Mouse (Mus musculus) liver, embryonic 11.5 days (tissue): ENCODE results near the gene Nxt1. TPM values are rescaled to one million over a fixed set of nuclear protein-coding genes. Genes with fewer than 3 reads are reported as not detected.

ENCODE experiments used
- ATAC-seq: fragments of 200-750 bp; cut with Nextera tagmentation; replicated peaks from 2 replicates; pipeline ENCODE4 v1.8.0; 2017; ENCODE audit warnings: moderate number of reproducible peaks, mild to moderate bottlenecking, moderate TSS enrichment, moderate library complexity; ENCODE audit not compliant: low FRiP score
- DNase-seq: peaks from one replicate; pipeline ENCODE4 v3.0.0-alpha.2; 2017; ENCODE audit warnings: low spot score
- H3K27ac ChIP-seq: fragments of 300-500 bp; sonication (generic); 2 replicates; pipeline ENCODE4 v1.5.1; 2014; ENCODE audit warnings: mild to moderate bottlenecking, low read depth, low read length, control low read depth
- H3K27me3 ChIP-seq: fragments of 300-500 bp; sonication (generic); replicated peaks from 2 replicates; pipeline ENCODE4 v1.6.1; 2014; ENCODE audit warnings: low read length, mixed read lengths; ENCODE audit not compliant: control insufficient read depth, insufficient read depth
- H3K36me3 ChIP-seq: fragments of 300-500 bp; sonication (generic); 2 replicates; pipeline ENCODE4 v1.6.1; 2014; ENCODE audit warnings: mild to moderate bottlenecking, low read length, moderate library complexity, mixed read lengths; ENCODE audit not compliant: control insufficient read depth, insufficient read depth
- H3K4me1 ChIP-seq: fragments of 300-500 bp; sonication (generic); replicated peaks from 2 replicates; pipeline ENCODE4 v1.6.1; 2014; ENCODE audit warnings: low read length, mixed read lengths; ENCODE audit not compliant: control insufficient read depth, insufficient read depth
- H3K4me2 ChIP-seq: fragments of 300-500 bp; sonication (generic); 2 replicates; pipeline ENCODE4 v1.6.1; 2014; ENCODE audit warnings: mild to moderate bottlenecking, control low read depth, moderate library complexity
- H3K4me3 ChIP-seq: fragments of 300-500 bp; sonication (generic); 2 replicates; pipeline ENCODE4 v1.5.1; 2014; ENCODE audit warnings: low read depth, low read length, control low read depth
- H3K9ac ChIP-seq: fragments of 300-500 bp; sonication (generic); 2 replicates; pipeline ENCODE4 v1.6.1; 2014; ENCODE audit warnings: low read depth, low read length, control low read depth
- H3K9me3 ChIP-seq: fragments of 300-500 bp; sonication (generic); 2 replicates; pipeline ENCODE4 v1.6.1; 2016; ENCODE audit warnings: low read length, inconsistent platforms, mixed read lengths; ENCODE audit not compliant: control insufficient read depth
- WGBS: fragments of 180-500 bp; shearing (Covaris S2); extraction: QIAGEN DNeasy Blood & Tissue Kit; methylation state at CpG from one replicate; pipeline ENCODE4 v1.1.7; 2014; 5-methylcytosine and 5-hydroxymethylcytosine counted together
- polyA plus RNA-seq: library from polyadenylated mRNA; unstranded; fragments of >200 nt; fragmentation: Nextera tagmentation; extraction: Ambion mirVana; gene quantifications from 2 replicates; pipeline ENCODE4 v1.2.1, GENCODE M21; 2014

Nxt1 gene
- polyA plus RNA-seq, 1 experiment from 2014 or later: 108 TPM

DNA sequence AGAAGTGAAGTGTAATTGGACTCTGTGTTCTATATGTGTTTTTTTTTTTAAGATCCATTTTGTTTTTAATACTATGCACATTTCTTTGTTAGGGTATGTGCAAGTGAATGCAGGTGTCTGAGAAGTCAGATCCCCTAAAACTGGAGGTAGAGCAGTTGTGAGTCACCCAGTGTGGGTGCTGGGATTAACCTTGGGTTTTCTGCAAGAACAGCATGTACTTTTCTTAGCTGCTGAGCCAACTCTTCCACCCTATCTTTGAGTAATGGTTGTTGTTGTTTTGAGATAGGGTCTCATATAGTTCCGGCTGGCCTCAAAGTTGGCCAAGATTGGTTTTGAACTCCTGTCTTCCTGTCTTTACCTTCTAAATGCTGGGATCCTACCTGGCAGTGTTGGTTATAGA lies 10.6 kb downstream of the Nxt1 start:
- no peak overlapping the region for H3K4me2 ChIP-seq
- no peaks in the 10 kb centered on the region for H3K27me3 ChIP-seq
- no peaks in the 10 kb centered on the region for H3K9me3 ChIP-seq
- DNase-seq (no peak), ATAC-seq (no peak)
- no peak overlapping the region for H3K9ac ChIP-seq
- peaks cover 24% of the 10 kb centered on the region for H3K4me1 ChIP-seq
- H3K36me3 ChIP-seq: peaks cover 9% of the 10 kb centered on the region
- H3K4me3 ChIP-seq: no peak overlapping the region
- WGBS: 94% methylated on average over 1 of the region's 1 CpGs
- no peak overlapping the region for H3K27ac ChIP-seq

DNA sequence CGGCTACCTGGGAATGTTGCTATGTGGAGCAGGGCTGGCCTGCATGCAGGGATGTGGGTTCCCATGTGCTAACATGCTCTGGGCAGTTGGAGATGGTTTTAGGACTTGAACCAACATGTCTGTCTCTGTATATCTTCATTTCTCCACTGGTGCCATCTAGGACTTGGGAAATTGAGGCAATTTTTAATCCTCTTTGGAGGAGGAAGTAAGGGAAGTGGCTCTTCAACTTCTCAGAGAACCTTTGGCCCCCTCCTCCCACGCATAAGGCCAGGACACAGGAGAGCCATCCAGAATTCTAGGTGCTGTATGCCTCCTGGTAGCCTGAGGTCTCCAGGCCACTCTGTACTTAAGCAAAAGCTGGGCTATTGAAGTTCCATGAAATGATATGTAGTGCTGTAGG lies 12.6 kb downstream of the Nxt1 start:
- peaks cover 10% of the 10 kb centered on the region for H3K4me1 ChIP-seq
- ATAC-seq (no peak), DNase-seq (no peak)
- H3K27me3 ChIP-seq: no peaks in the 10 kb centered on the region
- no peak overlapping the region for H3K4me3 ChIP-seq
- no peak overlapping the region for H3K27ac ChIP-seq
- no peaks in the 10 kb centered on the region for H3K9me3 ChIP-seq
- no peak overlapping the region for H3K4me2 ChIP-seq
- H3K9ac ChIP-seq: no peak overlapping the region
- WGBS: 96% methylated on average over 2 of the region's 2 CpGs
- H3K36me3 ChIP-seq: peaks cover 16% of the 10 kb centered on the region

- no peak overlapping the region for H3K4me3 ChIP-seq
- H3K27ac ChIP-seq: no peak overlapping the region
- WGBS: 85% methylated on average over 3 of the region's 3 CpGs
- no peaks in the 10 kb centered on the region for H3K9me3 ChIP-seq
- H3K9ac ChIP-seq: no peak overlapping the region
- ATAC-seq (no peak), DNase-seq (no peak)
- H3K4me1 ChIP-seq: peaks cover 6% of the 10 kb centered on the region; the same call in 1 of the 2 replicates
- no peak overlapping the region for H3K4me2 ChIP-seq
- H3K36me3 ChIP-seq: peaks cover 22% of the 10 kb centered on the region
- H3K27me3 ChIP-seq: no peaks in the 10 kb centered on the region
These were observed 13.3 kb downstream of the Nxt1 start for GRCm38 (mm10) chr2:148685709-148686108.

DNA sequence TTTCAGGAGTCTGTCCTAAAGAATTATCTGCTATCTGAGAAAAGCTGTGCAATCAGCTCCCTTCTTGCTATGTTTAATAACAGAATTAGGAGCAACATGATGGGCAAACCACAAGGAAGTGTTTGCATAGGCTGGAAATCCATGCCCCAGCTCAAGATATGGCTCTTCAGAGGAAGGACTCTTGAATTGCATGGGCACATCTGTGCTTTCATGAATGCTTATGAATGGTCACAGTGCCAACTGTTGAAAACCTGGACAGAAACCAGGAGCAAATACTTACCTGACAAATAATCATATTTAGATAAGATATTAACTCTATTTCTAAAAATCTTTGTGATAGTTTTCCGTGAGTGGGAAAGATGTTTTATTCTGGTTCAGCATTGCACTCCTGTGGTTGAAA lies 14.5 kb downstream of the Nxt1 start:
- DNase-seq (no peak), ATAC-seq (no peak)
- no peak overlapping the region for H3K9ac ChIP-seq
- H3K4me1 ChIP-seq: peaks cover 5% of the 10 kb centered on the region; the same call in 1 of the 2 replicates
- no peaks in the 10 kb centered on the region for H3K9me3 ChIP-seq
- no peak overlapping the region for H3K4me3 ChIP-seq
- H3K36me3 ChIP-seq: peaks cover 28% of the 10 kb centered on the region
- no peak overlapping the region for H3K4me2 ChIP-seq
- H3K27me3 ChIP-seq: no peaks in the 10 kb centered on the region
- H3K27ac ChIP-seq: no peak overlapping the region
- WGBS: 83% methylated on average over 1 of the region's 1 CpGs

DNA sequence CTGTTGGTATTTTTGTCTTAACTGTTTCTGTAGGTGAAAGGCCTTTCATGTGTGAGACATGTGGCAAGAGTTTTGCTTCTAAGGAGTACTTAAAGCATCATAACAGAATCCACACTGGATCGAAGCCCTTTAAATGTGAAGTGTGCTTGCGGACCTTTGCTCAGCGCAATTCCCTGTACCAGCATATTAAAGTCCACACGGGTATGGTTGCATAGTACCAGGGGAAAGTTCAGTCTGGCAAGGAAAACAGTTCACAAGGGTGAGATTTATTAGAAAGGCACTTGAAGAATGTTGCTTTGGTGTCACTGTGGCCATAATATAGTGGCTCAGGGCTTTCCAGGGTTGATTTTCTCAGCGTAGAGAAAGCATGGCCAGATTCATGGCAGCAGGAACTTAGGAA lies 15.6 kb downstream of the Nxt1 start:
- WGBS: 89% methylated on average over 5 of the region's 5 CpGs
- peaks cover 28% of the 10 kb centered on the region for H3K36me3 ChIP-seq

DNA sequence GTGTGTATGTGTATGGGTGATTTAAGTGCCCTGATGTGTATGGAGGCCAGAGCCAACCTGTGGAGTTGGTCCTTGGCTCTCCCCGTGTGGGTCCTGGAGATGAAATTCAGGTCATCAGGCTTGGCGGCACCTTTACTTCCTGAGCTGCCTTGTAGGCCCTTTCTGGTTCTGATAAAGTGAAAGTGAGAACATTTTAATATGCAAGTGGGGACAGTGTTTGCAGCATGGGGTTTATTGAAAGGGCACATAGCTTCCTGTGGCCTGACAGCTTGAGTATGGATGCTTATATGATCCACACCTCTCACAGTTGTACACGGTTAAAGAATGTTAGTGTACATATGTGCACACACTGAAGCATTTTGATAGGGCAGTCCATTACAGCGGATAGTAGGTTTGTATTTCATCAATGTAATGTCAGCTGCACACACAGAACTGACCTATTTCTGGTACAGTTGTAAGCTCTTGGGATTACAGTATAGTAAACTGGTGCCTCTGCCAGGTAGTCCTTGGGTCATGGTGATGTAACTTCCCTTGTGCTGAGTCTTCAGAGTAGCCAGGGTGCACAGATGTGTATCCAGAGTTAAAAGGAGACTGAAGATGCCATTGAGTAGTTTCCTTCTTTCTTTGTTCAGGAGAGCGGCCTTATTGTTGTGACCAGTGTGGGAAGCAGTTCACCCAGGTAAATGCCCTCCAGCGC lies 17.2 kb downstream of the Nxt1 start:
- H3K4me1 ChIP-seq: no peaks in the 10 kb centered on the region
- H3K4me3 ChIP-seq: no peak overlapping the region
- no peaks in the 10 kb centered on the region for H3K9me3 ChIP-seq
- H3K27me3 ChIP-seq: no peaks in the 10 kb centered on the region
- no peak overlapping the region for H3K9ac ChIP-seq
- peaks cover 22% of the 10 kb centered on the region for H3K36me3 ChIP-seq
- H3K27ac ChIP-seq: no peak overlapping the region
- WGBS: 90% methylated on average over 6 of the region's 6 CpGs
- H3K4me2 ChIP-seq: no peak overlapping the region
- DNase-seq: no peak
- ATAC-seq: no peak

More for the DNA sequence above, 15.6 kb downstream of the Nxt1 start:
- no peak for DNase-seq
- H3K27me3 ChIP-seq: no peaks in the 10 kb centered on the region
- no peak overlapping the region for H3K9ac ChIP-seq
- H3K4me2 ChIP-seq: no peak overlapping the region
- H3K9me3 ChIP-seq: no peaks in the 10 kb centered on the region
- no peak overlapping the region for H3K4me3 ChIP-seq
- H3K27ac ChIP-seq: no peak overlapping the region
- no peaks in the 10 kb centered on the region for H3K4me1 ChIP-seq
- no peak for ATAC-seq

DNA sequence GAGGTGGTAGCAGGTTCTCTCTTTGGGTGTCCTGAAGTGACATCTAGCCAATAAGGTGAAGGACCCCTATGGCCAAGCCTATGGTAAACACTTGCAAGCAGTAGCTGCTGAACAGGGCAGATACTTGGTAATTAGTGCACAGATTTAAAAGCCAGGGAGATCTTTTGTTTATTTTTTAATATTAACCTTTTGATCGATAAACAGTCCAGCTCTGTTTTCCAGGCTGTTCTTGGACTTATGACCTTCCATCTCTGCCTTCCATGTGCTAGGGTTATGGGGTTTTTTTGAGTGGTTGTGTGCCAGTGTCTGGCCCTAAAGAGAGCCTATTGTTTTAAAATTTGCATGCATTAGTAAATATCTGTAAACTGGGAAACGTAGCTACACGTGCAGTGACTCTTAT lies 17.9 kb downstream of the Nxt1 start:
- no peak overlapping the region for H3K27ac ChIP-seq
- 94% methylated on average over 3 of the region's 3 CpGs for WGBS

DNA sequence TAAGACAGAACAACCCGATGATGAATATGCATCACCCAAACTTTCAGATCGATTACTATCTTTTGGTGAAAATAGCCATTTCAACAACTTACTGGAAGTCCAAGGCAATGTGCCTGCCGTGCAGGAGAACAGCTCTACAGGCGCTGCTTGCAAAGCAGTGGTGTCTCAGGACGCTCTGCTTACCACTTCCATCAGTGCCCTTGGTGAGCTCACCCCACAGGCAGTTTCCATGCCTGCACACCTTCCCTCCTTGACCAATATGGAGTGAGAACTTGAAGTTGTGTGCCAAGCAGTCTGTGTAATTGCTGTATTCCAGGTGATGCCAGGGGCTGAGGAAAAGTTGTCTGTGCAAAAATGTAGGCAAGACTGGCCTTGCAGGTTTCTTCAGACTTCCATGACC lies 18.4 kb downstream of the Nxt1 start:
- no peaks in the 10 kb centered on the region for H3K4me1 ChIP-seq
- no peak overlapping the region for H3K9ac ChIP-seq
- ATAC-seq: no peak
- no peak overlapping the region for H3K4me2 ChIP-seq
- H3K27me3 ChIP-seq: no peaks in the 10 kb centered on the region
- no peaks in the 10 kb centered on the region for H3K9me3 ChIP-seq
- WGBS: 86% methylated on average over 5 of the region's 5 CpGs
- H3K4me3 ChIP-seq: no peak overlapping the region
- DNase-seq: no peak
- peaks cover 20% of the 10 kb centered on the region; the same call in 1 of the 2 replicates for H3K36me3 ChIP-seq
- H3K27ac ChIP-seq: no peak overlapping the region

More for the DNA sequence above, 17.9 kb downstream of the Nxt1 start:
- peaks cover 20% of the 10 kb centered on the region; the same call in 1 of the 2 replicates for H3K36me3 ChIP-seq
- H3K4me1 ChIP-seq: no peaks in the 10 kb centered on the region
- H3K27me3 ChIP-seq: no peaks in the 10 kb centered on the region
- ATAC-seq (no peak), DNase-seq (no peak)
- no peaks in the 10 kb centered on the region for H3K9me3 ChIP-seq
- no peak overlapping the region for H3K9ac ChIP-seq
- H3K4me3 ChIP-seq: no peak overlapping the region
- H3K4me2 ChIP-seq: no peak overlapping the region

DNA sequence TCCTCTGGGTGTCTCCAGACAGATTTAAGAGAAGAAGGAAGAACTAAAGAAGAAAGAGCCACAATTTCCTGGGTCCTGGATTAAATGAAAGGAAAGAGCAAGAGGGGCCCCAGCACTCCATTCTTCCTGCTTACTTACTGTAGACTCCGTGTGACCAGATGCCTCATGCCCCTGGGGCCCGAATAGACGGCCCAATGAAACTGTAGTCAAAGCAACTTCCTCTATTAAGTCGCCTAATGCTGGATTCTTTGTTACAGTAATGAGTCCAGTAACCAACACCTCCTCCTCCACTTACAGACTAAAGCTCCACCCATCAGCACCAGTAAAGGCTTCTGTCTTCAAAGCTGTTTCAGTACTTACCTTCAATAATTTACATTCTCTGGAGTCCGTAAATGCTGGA lies 26.2 kb downstream of the Nxt1 start:
- Histone ChIP-seq H3K27ac (no peak overlapping the region), H3K4me3 (no peak overlapping the region), H3K4me2 (no peak overlapping the region), H3K27me3 (no peaks in the 10 kb centered on the region), H3K9me3 (no peaks in the 10 kb centered on the region), H3K9ac (no peak overlapping the region), H3K36me3 (no peaks in the 10 kb centered on the region; the same call in 1 of the 2 replicates), H3K4me1 (no peaks in the 10 kb centered on the region)
- no peak for DNase-seq
- WGBS: 77% methylated on average over 5 of the region's 5 CpGs
- no peak for ATAC-seq
